Mouse (Mus musculus): ENCODE measurements around the gene Bcl2l13.

GRCm38 (mm10) chr6:120836389-120837151 lies 558 bp downstream of the Bcl2l13 start:
- no peak for TF ChIP-seq GATA1 (IDR thresholded peaks at IDR 0.05; ENCODE audit: low read length)
- TF ChIP-seq TAL1 (IDR thresholded peaks at IDR 0.05; ENCODE audit: low read length): no peak

Data from erythroblast, embryonic 14.5 days (primary cell).